9 mouse cellular contexts compared by ENCODE assay signal in genomic region chr3:109123531-109123981, GRCm38 (mm10). TPM values are rescaled to one million over a fixed set of nuclear protein-coding genes. Genes with fewer than 3 reads are reported as not detected.
DNase-seq lines count a peak whose midpoint lies in the region; ATAC-seq and TF ChIP-seq lines count a peak whose summit lies in the region.
"Had no signal": no experiment of that assay in that cellular context is flagged by ENCODE, and none has a peak within 500 bp of the region (broad histone marks: within the 10 kb centered on the region; RNA-seq: fewer than 3 reads in every experiment).

No protein-coding gene starts in this region.

- TF ChIP-seq CTCF in intestine, postnatal 0 days (IDR thresholded peaks at IDR 0.05; ENCODE audit: low read depth) = no peak
- TF ChIP-seq CTCF in lung, embryonic 14.5 days (IDR thresholded peaks at IDR 0.05; ENCODE audit: low read depth) = no peak

- peak overlapping the region; percentile 89 for H3K4me3 ChIP-seq in intestine, postnatal 0 days (ENCODE audit: low read depth, low read length)
- peak overlapping the region; percentile 76 for H3K4me3 ChIP-seq in lung, embryonic 14.5 days (ENCODE audit: low read depth, low read length)
- peak overlapping the region; percentile 56 for H3K4me3 ChIP-seq in neural tube, embryonic 15.5 days (replicated peaks)

- peak overlapping the region; percentile 89 for H3K4me2 ChIP-seq in intestine, postnatal 0 days (replicated peaks; ENCODE audit: low read depth)
- peak overlapping the region; percentile 69 for H3K4me2 ChIP-seq in lung, embryonic 14.5 days
- peak overlapping the region; percentile 70 for H3K4me2 ChIP-seq in neural tube, embryonic 15.5 days

- peak overlapping the region; percentile 94 for H3K27ac ChIP-seq in intestine, postnatal 0 days (ENCODE audit: low read depth, low read length)
- H3K27ac ChIP-seq in lung, embryonic 14.5 days (ENCODE audit: low read depth) = peak overlapping the region; percentile 94
- H3K27ac ChIP-seq in neural tube, embryonic 15.5 days (replicated peaks) = no peak overlapping the region; the same call in 1 of the 2 replicates

- H3K4me1 ChIP-seq in intestine, postnatal 0 days (replicated peaks; ENCODE audit: control insufficient read depth, insufficient read depth, low read length) = 0 out of 2 replicates have a peak, but pooled peaks cover 5% of the 10 kb centered on the region
- peaks cover 13% of the 10 kb centered on the region for H3K4me1 ChIP-seq in lung, embryonic 14.5 days (ENCODE audit: insufficient read depth)
- H3K4me1 ChIP-seq in neural tube, embryonic 15.5 days = peaks cover 9% of the 10 kb centered on the region

- WGBS in intestine, postnatal 0 days = 2% methylated on average over 8 of the region's 8 CpGs
- WGBS in lung, embryonic 14.5 days = 2% methylated on average over 8 of the region's 8 CpGs
- 9% methylated on average over 8 of the region's 8 CpGs for WGBS in neural tube, embryonic 15.5 days

- H3K9ac ChIP-seq in intestine, postnatal 0 days (ENCODE audit: low read depth, low read length) = peak overlapping the region; percentile 91
- peak overlapping the region; percentile 93 for H3K9ac ChIP-seq in lung, embryonic 14.5 days
- peak overlapping the region; percentile 65 for H3K9ac ChIP-seq in neural tube, embryonic 15.5 days (replicated peaks)

- no peaks in the 10 kb centered on the region for H3K27me3 ChIP-seq in intestine, postnatal 0 days (replicated peaks; ENCODE audit: control insufficient read depth, insufficient read depth, low read length)
- no peaks in the 10 kb centered on the region for H3K27me3 ChIP-seq in lung, embryonic 14.5 days (ENCODE audit: insufficient read depth, low read length)
- no peaks in the 10 kb centered on the region for H3K27me3 ChIP-seq in neural tube, embryonic 15.5 days (replicated peaks)

- peak; percentile 69 for ATAC-seq in intestine, postnatal 0 days
- peak; percentile 19; the same call in 1 of the 2 replicates for ATAC-seq in lung, embryonic 14.5 days (ENCODE audit: insufficient read depth)
- ATAC-seq in neural tube, embryonic 15.5 days (ENCODE audit: low FRiP score) = no peak
- ATAC-seq in cerebellum, adult (ENCODE audit: insufficient number of reproducible peaks, low FRiP score, low TSS enrichment) = no peak

- peak; percentile 77 for DNase-seq in Muller cell, postnatal 12 days (ENCODE audit: inconsistent ontology term)
- DNase-seq in embryo, embryonic 10.5 days (ENCODE audit: low spot score) = peak; percentile 54
- DNase-seq in heart, adult 18-20 months = peak; percentile 73 to 76
- DNase-seq in lung, embryonic 14.5 days = peak; percentile 63
- no peak for DNase-seq in left cerebral cortex, adult 11 months (ENCODE audit: low spot score)

- H3K36me3 ChIP-seq in intestine, postnatal 0 days (ENCODE audit: control insufficient read depth, insufficient read depth) = no peaks in the 10 kb centered on the region
- H3K36me3 ChIP-seq in lung, embryonic 14.5 days (ENCODE audit: insufficient read depth) = no peaks in the 10 kb centered on the region
- no peaks in the 10 kb centered on the region for H3K36me3 ChIP-seq in neural tube, embryonic 15.5 days

- no peaks in the 10 kb centered on the region for H3K9me3 ChIP-seq in intestine, postnatal 0 days (ENCODE audit: control insufficient read depth)
- no peaks in the 10 kb centered on the region for H3K9me3 ChIP-seq in lung, embryonic 14.5 days (ENCODE audit: low read depth, low read length)
- H3K9me3 ChIP-seq in neural tube, embryonic 15.5 days (replicated peaks) = no peaks in the 10 kb centered on the region

RNA-seq across cellular contexts. Expression of gene Slc25a24, which starts 0.6 kb away (rescaled TPM):
- 1 to 10 TPM; 6.0 to 7.4 TPM for total RNA-seq in heart, adult 18-20 months (2021)
- 18.7 and 20.9 TPM in 2 replicates for polyA plus RNA-seq in intestine, postnatal 0 days (2015; fragmentation: Nextera tagmentation; extraction: Ambion mirVana)
- polyA plus RNA-seq in lung, embryonic 14.5 days (2014; fragmentation: Nextera tagmentation; extraction: Ambion mirVana) = 34.7 and 35.8 TPM in 2 replicates
- 4.4 and 9.8 TPM in 2 replicates for polyA plus RNA-seq in neural tube, embryonic 15.5 days (2015; fragmentation: Nextera tagmentation; extraction: Ambion mirVana)

RNA-seq across cellular contexts. Expression of gene Slc25a54, which starts 43.3 kb away (rescaled TPM):
- not detected for total RNA-seq in heart, adult 18-20 months (2021)
- polyA plus RNA-seq in intestine, postnatal 0 days (2015; fragmentation: Nextera tagmentation; extraction: Ambion mirVana) = not detected in 2 replicates
- not detected in 2 replicates for polyA plus RNA-seq in lung, embryonic 14.5 days (2014; fragmentation: Nextera tagmentation; extraction: Ambion mirVana)
- not detected in 2 replicates for polyA plus RNA-seq in neural tube, embryonic 15.5 days (2015; fragmentation: Nextera tagmentation; extraction: Ambion mirVana)
- total RNA-seq: gastrocnemius, postnatal 4 days had no signal

Comparison
In these comparisons a context has a peak if more than half of its experiments do, and no peak if none do; other contexts are left out.
1. ATAC-seq: peak in intestine, postnatal 0 days (single experiment) and lung, embryonic 14.5 days (single experiment); none in neural tube, embryonic 15.5 days (single experiment) and cerebellum, adult (single experiment).
2. Peak in every context shown above with its lines, with median percentiles within 50 percentile points of each other: H3K4me2 ChIP-seq, H3K4me3 ChIP-seq and H3K9ac ChIP-seq.